Mouse (Mus musculus) C2C12 (cell line): ENCODE measurements around the gene Scmh1.

ENCODE experiments used
- CEBPB ChIP-seq: IDR thresholded peaks from one replicate; pipeline ENCODE4 v1.6.1; 2011; ENCODE audit warnings: low read depth, mild to moderate bottlenecking, control low read depth, moderate library complexity
- CTCF ChIP-seq: IDR thresholded peaks from one replicate; pipeline ENCODE4 v1.5.1; 2011; ENCODE audit not compliant: control insufficient read depth, insufficient read depth, insufficient read length
- MAX ChIP-seq: IDR thresholded peaks from one replicate; pipeline ENCODE4 v1.6.1; 2011; ENCODE audit warnings: mild to moderate bottlenecking, control low read depth
- MYOD1 ChIP-seq: IDR thresholded peaks from one replicate; pipeline ENCODE4 v1.6.1; 2011; ENCODE audit warnings: low read depth; ENCODE audit not compliant: control insufficient read depth, insufficient read length
- MYOG ChIP-seq: IDR thresholded peaks from one replicate; pipeline ENCODE4 v1.6.1; 2011; ENCODE audit not compliant: control insufficient read depth, insufficient read length; ENCODE audit errors: extremely low read depth
- USF1 ChIP-seq: IDR thresholded peaks from one replicate; pipeline ENCODE4 v1.6.1; 2011; ENCODE audit warnings: low read depth, mild to moderate bottlenecking, control low read depth, moderate library complexity

DNA sequence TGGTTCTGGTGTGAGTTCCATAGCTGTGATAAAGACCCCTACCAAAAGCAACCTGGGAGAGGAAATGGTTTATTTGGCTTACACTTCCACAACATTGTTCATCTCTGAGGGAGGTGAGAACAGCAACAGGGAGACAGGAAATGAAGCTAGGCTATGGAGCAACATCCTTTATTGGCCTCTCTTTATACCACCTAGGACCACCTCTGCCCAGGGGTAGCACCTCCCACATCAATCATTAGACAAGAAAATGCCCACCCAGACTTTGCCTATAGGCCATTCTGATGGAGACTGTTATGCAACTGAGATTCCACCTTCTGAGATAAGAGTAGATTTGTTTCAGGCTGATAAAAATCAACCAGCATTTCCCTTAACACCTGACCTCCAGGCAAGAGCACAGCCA lies 834 bp upstream of the Scmh1 start:
- TF ChIP-seq CTCF: no peak
- no peak for TF ChIP-seq MYOG
- TF ChIP-seq MYOD1: no peak
- TF ChIP-seq MAX: no peak
- no peak for TF ChIP-seq USF1
- no peak for TF ChIP-seq CEBPB
